Mouse (Mus musculus) liver, postnatal 0 days (tissue): ENCODE results near the gene Celf5.

Source experiments
- CTCF ChIP-seq: sonication (generic); IDR thresholded peaks from 2 replicates; pipeline ENCODE4 v1.5.1; 2016; ENCODE audit warnings: antibody characterized with exemption, low read depth
- EP300 ChIP-seq: IDR thresholded peaks from 2 replicates; pipeline ENCODE4 v1.6.1; 2016; ENCODE audit warnings: antibody characterized with exemption, low read depth, mild to moderate bottlenecking

DNA sequence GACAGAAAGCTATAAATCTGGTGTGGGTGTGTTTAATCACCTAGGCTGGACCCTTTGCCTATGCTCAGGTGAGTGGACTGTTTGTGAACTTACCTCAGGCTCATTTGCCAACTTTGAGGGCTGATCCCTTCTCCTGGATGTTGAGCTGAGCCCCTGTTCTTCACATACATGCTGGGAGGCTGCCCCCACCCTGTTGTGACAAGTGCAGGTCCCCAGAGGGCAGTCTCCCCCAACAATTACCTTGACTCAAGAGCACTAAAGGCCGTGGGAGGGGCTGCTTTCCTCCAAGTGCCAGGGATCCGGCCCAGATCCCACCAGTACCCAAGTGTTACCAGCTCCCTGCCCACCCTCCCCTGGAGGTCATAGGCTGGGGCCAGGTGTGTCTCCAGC, 2.5 kb upstream of the Celf5 start:
- TF ChIP-seq CTCF, result peak; percentile 51
- no peak for TF ChIP-seq EP300
